Mouse (Mus musculus): Measurements from ENCODE around the gene Dbn1. TPM values are rescaled to one million over a fixed set of nuclear protein-coding genes. Genes with fewer than 3 reads are reported as not detected.

Dbn1 gene
- polyA plus RNA-seq, 1 experiment: 391 TPM

GRCm38 (mm10) chr13:55479008-55479407 is 8.9 kb downstream of the Dbn1 start:
- DNase-seq (ENCODE audit: extremely low spot score in 1 of 2, low spot score in 1 of 2): no peak

GRCm38 (mm10) chr13:55478036-55478435 is 9.9 kb downstream of the Dbn1 start:
- DNase-seq (ENCODE audit: extremely low spot score in 1 of 2, low spot score in 1 of 2): peak in 1 of 2 experiments; percentile 75

- no peak for DNase-seq (ENCODE audit: extremely low spot score in 1 of 2, low spot score in 1 of 2)
Measured at GRCm38 (mm10) chr13:55477492-55477891, 10.4 kb downstream of the Dbn1 start.

- DNase-seq (ENCODE audit: extremely low spot score in 1 of 2, low spot score in 1 of 2): no peak
Measured at GRCm38 (mm10) chr13:55476256-55476655, 11.7 kb downstream of the Dbn1 start.

DNA sequence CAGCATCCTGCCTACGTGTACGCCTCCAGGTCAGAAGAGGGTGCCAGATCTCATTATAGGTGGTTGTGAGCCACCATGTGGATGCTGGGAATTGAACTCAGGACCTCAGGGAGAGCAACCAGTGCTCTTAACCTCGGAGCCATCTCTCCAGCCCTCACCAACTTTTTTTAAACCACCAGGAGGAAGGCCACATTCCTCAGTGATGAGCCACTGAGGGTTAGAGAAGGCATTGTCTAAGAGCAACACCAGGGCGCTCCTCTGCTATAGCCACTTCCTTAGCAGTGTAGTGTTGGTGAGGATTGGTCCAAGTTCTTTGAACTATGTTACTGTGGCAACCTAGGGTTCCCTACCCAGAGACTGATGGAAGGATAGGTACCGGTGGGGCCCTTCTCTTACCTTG is 12.2 kb downstream of the Dbn1 start:
- no peak for DNase-seq (ENCODE audit: extremely low spot score in 1 of 2, low spot score in 1 of 2)

GRCm38 (mm10) chr13:55474621-55475069 is 13.3 kb downstream of the Dbn1 start:
- DNase-seq (ENCODE audit: extremely low spot score in 1 of 2, low spot score in 1 of 2): peak in 1 of 2 experiments; percentile 82

DNA sequence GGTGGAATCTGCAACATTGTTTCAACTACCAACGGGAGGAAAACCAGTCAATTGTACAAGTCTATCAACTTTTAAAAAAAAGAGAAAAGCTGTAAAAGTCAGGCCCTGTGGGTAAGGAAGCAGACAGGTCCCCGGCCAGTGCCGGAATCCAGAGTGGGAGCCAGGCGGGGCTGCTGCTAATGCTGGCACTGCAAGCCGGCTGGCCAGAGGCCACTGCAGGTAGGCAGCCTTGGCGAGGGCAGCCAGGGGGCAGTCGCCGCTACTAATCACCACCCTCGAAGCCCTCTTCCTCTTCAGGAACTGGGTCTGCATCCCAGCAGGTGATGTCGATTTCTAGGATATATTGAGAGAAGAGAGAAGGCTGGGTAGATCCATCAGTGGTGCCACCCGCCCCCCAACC is 13.9 kb downstream of the Dbn1 start:
- no peak for DNase-seq (ENCODE audit: extremely low spot score in 1 of 2, low spot score in 1 of 2)

GRCm38 (mm10) chr13:55473076-55473831 is 14.7 kb downstream of the Dbn1 start:
- peak in 1 of 2 experiments; percentile 56 for DNase-seq (ENCODE audit: extremely low spot score in 1 of 2, low spot score in 1 of 2)

- DNase-seq (ENCODE audit: extremely low spot score in 1 of 2, low spot score in 1 of 2): peak in 1 of 2 experiments; percentile 81
Measured at GRCm38 (mm10) chr13:55472132-55473022, 15.5 kb downstream of the Dbn1 start.

GRCm38 (mm10) chr13:55471819-55472131 is 16.1 kb downstream of the Dbn1 start:
- DNase-seq (ENCODE audit: extremely low spot score in 1 of 2, low spot score in 1 of 2): no peak

DNA sequence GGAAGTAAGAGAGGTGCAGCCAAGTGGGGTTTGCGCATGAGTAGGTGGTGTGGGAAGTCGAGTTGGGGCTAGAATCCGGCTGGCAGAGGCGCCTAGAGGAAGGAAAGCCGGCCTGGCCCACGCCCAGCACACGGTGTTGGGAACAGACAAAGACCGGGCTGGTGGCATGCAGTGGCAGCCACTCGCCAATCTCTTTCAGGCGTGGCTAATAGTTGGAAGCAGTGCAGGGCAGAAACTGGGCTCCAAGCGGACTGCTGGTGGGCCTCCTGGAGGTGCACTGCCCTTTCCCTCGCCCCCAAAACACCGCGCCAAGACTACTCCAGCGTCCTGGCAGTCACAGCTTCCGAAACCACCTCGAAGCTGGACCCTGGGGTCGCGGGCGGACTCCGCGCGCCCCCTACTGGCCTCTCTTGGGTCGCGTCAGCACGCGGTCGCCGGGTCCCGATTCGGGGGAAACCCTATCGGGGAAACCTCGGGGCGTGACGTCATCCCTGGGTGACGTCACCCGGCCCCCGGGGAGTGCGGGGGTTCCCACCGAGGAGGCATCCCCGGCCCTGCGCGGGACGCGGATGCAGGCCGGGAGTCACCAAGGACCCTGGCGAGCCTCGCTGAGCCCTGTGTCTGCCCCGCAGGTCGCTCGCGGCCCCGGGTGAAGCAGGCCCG is 16.6 kb downstream of the Dbn1 start:
- peak in 1 of 2 experiments; percentile 83 for DNase-seq (ENCODE audit: extremely low spot score in 1 of 2, low spot score in 1 of 2)

DNA sequence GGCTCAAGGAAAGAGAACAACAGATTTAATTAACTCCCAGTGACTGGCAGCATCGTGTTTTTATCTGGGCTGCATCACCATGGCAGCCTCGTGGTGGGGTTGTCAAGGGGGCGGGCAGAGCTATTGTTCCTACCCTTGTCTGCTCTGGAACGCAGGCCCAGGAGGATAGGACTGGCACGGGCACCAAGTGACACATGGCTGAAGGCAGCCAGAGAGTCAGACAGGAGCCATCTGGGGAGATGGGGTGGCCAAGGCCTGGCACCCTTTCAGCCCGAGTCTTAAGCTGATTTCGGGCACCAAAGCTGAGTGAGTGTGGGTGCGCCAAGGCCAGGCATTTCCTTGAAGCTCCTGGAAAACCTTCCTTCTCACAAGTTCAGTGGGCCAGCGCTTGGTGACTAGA is 17.5 kb downstream of the Dbn1 start:
- DNase-seq (ENCODE audit: extremely low spot score in 1 of 2, low spot score in 1 of 2): peak in 1 of 2 experiments; percentile 55

GRCm38 (mm10) chr13:55468851-55469560 is 18.9 kb downstream of the Dbn1 start:
- DNase-seq (ENCODE audit: extremely low spot score in 1 of 2, low spot score in 1 of 2): no peak

- DNase-seq (ENCODE audit: extremely low spot score in 1 of 2, low spot score in 1 of 2): peak in 1 of 2 experiments; percentile 40
Measured at GRCm38 (mm10) chr13:55465830-55466440, 22.0 kb downstream of the Dbn1 start.

GRCm38 (mm10) chr13:55465184-55465583 is 22.7 kb downstream of the Dbn1 start:
- DNase-seq (ENCODE audit: extremely low spot score in 1 of 2, low spot score in 1 of 2): peak in 1 of 2 experiments; percentile 36

DNA sequence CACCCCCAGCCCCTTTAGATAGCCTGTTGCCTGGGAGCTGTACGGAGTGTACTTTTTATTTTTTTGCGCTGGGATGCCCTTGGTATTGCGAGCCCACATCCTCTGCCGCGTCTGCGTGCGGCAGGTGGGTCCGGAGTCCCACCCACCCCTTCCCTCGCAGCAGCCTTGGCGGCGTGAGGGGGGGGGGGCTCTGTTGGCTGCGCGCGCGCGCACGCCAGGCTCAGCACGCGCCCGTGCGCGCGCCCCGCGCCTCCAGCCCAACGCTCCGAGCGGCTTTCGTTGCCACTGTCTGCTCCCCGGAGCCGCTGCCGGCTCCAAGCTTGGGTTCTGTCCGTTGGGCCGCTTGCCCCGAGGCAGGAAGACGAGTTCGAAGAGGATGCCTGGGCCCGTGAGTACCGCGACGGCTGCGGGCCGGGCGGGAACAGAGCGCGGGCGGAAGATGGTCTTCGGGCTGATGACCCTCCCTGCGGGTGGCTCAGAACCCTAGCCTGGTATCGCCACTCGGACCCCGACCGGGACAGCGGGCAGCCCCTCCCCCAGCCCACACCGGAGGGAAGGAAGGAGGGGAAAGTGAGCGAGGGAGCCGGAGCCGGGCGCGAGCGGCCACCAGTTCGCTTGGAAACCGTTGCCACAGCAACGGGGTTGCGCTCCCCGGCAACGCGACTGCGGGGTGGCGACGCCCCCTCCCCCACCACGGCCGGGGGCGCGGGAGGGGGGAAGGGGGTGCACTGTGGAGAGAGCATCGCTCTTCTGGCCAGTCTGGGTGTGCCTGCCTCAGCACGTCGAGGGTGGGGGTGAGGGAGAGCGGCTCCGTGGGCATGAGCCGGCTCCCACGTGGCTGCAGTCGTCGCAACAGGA is 23.7 kb downstream of the Dbn1 start, which contains the start of gene Prr7:
Gene Prr7 (plus strand): TSS at position 241 of the 858 bp plus-strand sequence.
- peak in 1 of 2 experiments; percentile 76 for DNase-seq (ENCODE audit: extremely low spot score in 1 of 2, low spot score in 1 of 2)

DNA sequence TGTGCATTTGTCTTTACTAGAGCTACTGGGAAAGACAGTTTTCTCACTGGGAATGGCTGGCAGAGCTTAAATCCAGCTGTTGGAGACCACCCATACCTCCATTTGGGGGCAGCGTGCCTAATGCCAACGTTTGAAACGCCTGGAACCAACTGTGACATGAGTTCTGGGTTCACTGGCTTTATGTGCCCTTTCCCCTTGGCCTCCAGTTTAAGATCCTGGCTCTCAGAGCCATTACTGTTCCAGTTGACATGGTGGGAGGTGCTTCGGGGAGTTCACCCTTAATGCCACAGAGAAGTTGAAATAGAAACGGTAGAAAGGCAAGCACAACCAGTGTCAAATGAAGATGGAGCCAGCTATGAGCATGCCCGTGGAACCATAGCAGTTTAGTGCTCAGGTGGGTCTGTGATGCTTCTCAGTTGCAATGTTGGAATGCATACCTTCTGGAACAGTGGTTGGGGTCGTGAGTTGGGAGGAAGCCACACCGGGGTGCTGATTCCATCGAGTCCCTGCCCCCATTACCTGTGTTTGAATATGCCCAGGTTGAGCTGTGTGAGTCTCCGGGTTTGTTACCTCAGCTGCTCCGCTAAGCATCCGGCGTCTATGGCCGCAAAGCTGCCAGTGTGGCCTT is 24.4 kb downstream of the Dbn1 start:
- no peak for DNase-seq (ENCODE audit: extremely low spot score in 1 of 2, low spot score in 1 of 2)

- no peak for DNase-seq (ENCODE audit: extremely low spot score in 1 of 2, low spot score in 1 of 2)
Measured at GRCm38 (mm10) chr13:55462965-55463364, 24.9 kb downstream of the Dbn1 start.

All from frontal cortex, adult 2 months (tissue).